Mouse (Mus musculus) thymus, postnatal 14 days (tissue): ENCODE measurements around the gene Ano7.
"Not testable (repeated sequence)": the region's sequence is repeated elsewhere in the genome, so short reads cannot be mapped to it uniquely, and the experiment has no call there.

Experiments
- DNase-seq: peaks from one replicate; pipeline ENCODE4 v3.0.0; 2021

Ano7 gene

GRCm38 (mm10) chr1:93450118-93450517 lies 76.4 kb downstream of the Ano7 start:
- not testable (repeated sequence) for DNase-seq

- no peak for DNase-seq
Observed at GRCm38 (mm10) chr1:93453721-93454255, 80.1 kb downstream of the Ano7 start.
